Mouse (Mus musculus): ENCODE measurements around the gene Creld1.

DNA sequence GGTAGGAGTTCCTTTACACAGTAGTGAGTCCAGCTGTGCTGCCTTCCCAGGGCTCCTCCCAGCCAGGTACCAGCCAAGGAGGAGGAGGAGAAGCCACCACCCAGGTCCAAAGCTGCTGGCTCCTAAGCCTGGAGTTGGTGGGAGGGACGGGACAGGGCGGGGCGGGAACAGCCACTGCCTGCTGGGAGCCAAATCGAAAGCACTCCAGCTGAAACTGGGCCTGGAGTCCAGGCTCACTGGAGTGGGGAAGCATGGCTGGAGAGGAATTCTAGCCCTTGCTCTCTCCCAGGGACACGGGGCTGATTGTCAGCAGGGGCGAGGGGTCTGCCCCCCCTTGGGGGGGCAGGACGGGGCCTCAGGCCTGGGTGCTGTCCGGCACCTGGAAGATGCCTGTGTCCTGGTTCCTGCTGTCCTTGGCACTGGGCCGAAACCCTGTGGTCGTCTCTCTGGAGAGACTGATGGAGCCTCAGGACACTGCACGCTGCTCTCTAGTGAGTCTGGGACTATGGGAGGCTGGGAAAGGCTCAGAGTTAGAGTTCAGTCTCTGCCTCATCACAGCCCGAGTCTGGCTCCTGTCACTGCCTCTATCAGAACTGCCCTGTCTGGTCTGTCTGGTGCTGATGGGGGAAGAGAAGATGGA lies 11.7 kb upstream of the Creld1 start, which contains the start of gene Il17rc:
- TF ChIP-seq CTCF (IDR thresholded peaks at IDR 0.05; ENCODE audit: low read depth) (no peak), EP300 (IDR thresholded peaks at IDR 0.05; ENCODE audit: low read depth) (no peak)
